Mouse (Mus musculus): ENCODE measurements around the gene Lpin2. TPM values are rescaled to one million over a fixed set of nuclear protein-coding genes. Genes with fewer than 3 reads are reported as not detected.

Gene Lpin2
- polyA plus RNA-seq, 1 experiment from 2014 or later: 15.1 TPM

GRCm38 (mm10) chr17:71193485-71193884 is 11.1 kb downstream of the Lpin2 start:
- Histone ChIP-seq H3K27ac (ENCODE audit: low read length) (no peak overlapping the region), H3K4me2 (ENCODE audit: low read depth, low read length) (no peak overlapping the region), H3K9ac (ENCODE audit: low read length) (no peak overlapping the region), H3K4me3 (ENCODE audit: low read length) (no peak overlapping the region), H3K9me3 (replicated peaks; ENCODE audit: control insufficient read depth, low read length) (no peaks in the 10 kb centered on the region), H3K27me3 (ENCODE audit: control insufficient read depth, insufficient read depth, low read length) (no peaks in the 10 kb centered on the region), H3K36me3 (ENCODE audit: control insufficient read depth, insufficient read depth) (no peaks in the 10 kb centered on the region), H3K4me1 (ENCODE audit: control insufficient read depth, insufficient read depth, low read length) (peaks cover 13% of the 10 kb centered on the region)
- no peak for ATAC-seq (replicated peaks; ENCODE audit: extremely low read depth, insufficient read depth, low FRiP score)
- 82% methylated on average over 1 of the region's 1 CpGs for WGBS

DNA sequence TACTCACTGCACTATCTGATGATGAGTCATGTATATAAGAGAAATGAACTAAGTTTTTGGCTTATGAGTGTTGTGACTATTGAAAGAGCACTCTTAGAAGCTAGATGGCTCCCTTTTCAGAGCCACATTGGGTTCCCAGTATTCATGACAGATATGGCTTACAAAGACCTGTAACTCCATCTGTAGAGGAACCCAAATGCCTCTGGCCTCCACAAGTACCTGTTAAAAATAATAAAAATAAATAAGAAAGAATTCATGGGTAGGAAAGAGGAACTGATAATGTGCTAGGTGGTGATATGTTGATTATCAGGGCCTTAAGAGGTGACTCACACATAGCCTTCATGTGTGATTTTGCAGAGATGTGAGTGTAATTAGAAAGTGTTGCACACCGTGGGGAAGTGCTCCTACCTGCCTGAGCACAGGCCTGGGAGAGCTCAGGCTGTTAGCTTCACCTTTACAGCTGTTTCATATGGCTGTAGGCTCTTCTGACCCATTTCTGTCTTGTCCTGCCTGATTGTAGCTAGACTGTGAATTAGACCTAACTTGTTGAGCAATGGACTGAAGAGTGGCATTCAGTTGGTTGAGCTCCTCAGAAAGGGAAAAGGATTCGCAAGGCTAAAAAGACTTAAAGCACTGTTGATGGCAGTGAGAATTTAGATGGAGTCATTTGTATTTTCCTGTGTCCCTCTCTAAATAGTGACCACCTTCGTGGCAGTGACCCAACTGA is 12.7 kb downstream of the Lpin2 start:
- 58% methylated on average over 3 of the region's 3 CpGs for WGBS
- Histone ChIP-seq H3K4me1 (ENCODE audit: control insufficient read depth, insufficient read depth, low read length) (peaks cover 17% of the 10 kb centered on the region), H3K27ac (ENCODE audit: low read length) (no peak overlapping the region), H3K9ac (ENCODE audit: low read length) (peak overlapping the region; percentile 28; the same call in 1 of the 2 replicates), H3K27me3 (ENCODE audit: control insufficient read depth, insufficient read depth, low read length) (no peaks in the 10 kb centered on the region), H3K9me3 (replicated peaks; ENCODE audit: control insufficient read depth, low read length) (no peaks in the 10 kb centered on the region), H3K4me2 (ENCODE audit: low read depth, low read length) (peak overlapping the region; percentile 62), H3K36me3 (ENCODE audit: control insufficient read depth, insufficient read depth) (no peaks in the 10 kb centered on the region), H3K4me3 (ENCODE audit: low read length) (peak overlapping the region; percentile 37)
- no peak for ATAC-seq (replicated peaks; ENCODE audit: extremely low read depth, insufficient read depth, low FRiP score)

GRCm38 (mm10) chr17:71195633-71196391 is 13.5 kb downstream of the Lpin2 start:
- H3K4me2 ChIP-seq (ENCODE audit: low read depth, low read length): peak overlapping the region; percentile 62
- WGBS: 26% methylated on average over 10 of the region's 10 CpGs
- ATAC-seq (replicated peaks; ENCODE audit: extremely low read depth, insufficient read depth, low FRiP score): peak; percentile 39
- no peak overlapping the region for H3K27ac ChIP-seq (ENCODE audit: low read length)
- H3K36me3 ChIP-seq (ENCODE audit: control insufficient read depth, insufficient read depth): no peaks in the 10 kb centered on the region
- H3K4me1 ChIP-seq (ENCODE audit: control insufficient read depth, insufficient read depth, low read length): peaks cover 17% of the 10 kb centered on the region
- no peaks in the 10 kb centered on the region for H3K27me3 ChIP-seq (ENCODE audit: control insufficient read depth, insufficient read depth, low read length)
- H3K9ac ChIP-seq (ENCODE audit: low read length): peak overlapping the region; percentile 28; the same call in 1 of the 2 replicates
- peak overlapping the region; percentile 37 for H3K4me3 ChIP-seq (ENCODE audit: low read length)
- H3K9me3 ChIP-seq (replicated peaks; ENCODE audit: control insufficient read depth, low read length): no peaks in the 10 kb centered on the region

GRCm38 (mm10) chr17:71196415-71196814 is 14.1 kb downstream of the Lpin2 start:
- Histone ChIP-seq H3K36me3 (ENCODE audit: control insufficient read depth, insufficient read depth) (no peaks in the 10 kb centered on the region), H3K27ac (ENCODE audit: low read length) (no peak overlapping the region), H3K4me3 (ENCODE audit: low read length) (no peak overlapping the region), H3K9ac (ENCODE audit: low read length) (no peak overlapping the region), H3K27me3 (ENCODE audit: control insufficient read depth, insufficient read depth, low read length) (no peaks in the 10 kb centered on the region), H3K4me2 (ENCODE audit: low read depth, low read length) (no peak overlapping the region), H3K4me1 (ENCODE audit: control insufficient read depth, insufficient read depth, low read length) (peaks cover 17% of the 10 kb centered on the region), H3K9me3 (replicated peaks; ENCODE audit: control insufficient read depth, low read length) (no peaks in the 10 kb centered on the region)
- 48% methylated on average over 3 of the region's 3 CpGs for WGBS
- ATAC-seq (replicated peaks; ENCODE audit: extremely low read depth, insufficient read depth, low FRiP score): no peak

- Histone ChIP-seq H3K9me3 (replicated peaks; ENCODE audit: control insufficient read depth, low read length) (no peaks in the 10 kb centered on the region), H3K27me3 (ENCODE audit: control insufficient read depth, insufficient read depth, low read length) (no peaks in the 10 kb centered on the region), H3K27ac (ENCODE audit: low read length) (no peak overlapping the region), H3K4me2 (ENCODE audit: low read depth, low read length) (no peak overlapping the region), H3K4me1 (ENCODE audit: control insufficient read depth, insufficient read depth, low read length) (peaks cover 15% of the 10 kb centered on the region), H3K4me3 (ENCODE audit: low read length) (no peak overlapping the region), H3K36me3 (ENCODE audit: control insufficient read depth, insufficient read depth) (no peaks in the 10 kb centered on the region), H3K9ac (ENCODE audit: low read length) (no peak overlapping the region)
- 68% methylated on average over 3 of the region's 3 CpGs for WGBS
- no peak for ATAC-seq (replicated peaks; ENCODE audit: extremely low read depth, insufficient read depth, low FRiP score)
Measured at GRCm38 (mm10) chr17:71199346-71199745, 17.0 kb downstream of the Lpin2 start.

GRCm38 (mm10) chr17:71202136-71202535 is 19.8 kb downstream of the Lpin2 start:
- no peaks in the 10 kb centered on the region for H3K27me3 ChIP-seq (ENCODE audit: control insufficient read depth, insufficient read depth, low read length)
- no peak overlapping the region for H3K27ac ChIP-seq (ENCODE audit: low read length)
- no peak for ATAC-seq (replicated peaks; ENCODE audit: extremely low read depth, insufficient read depth, low FRiP score)
- H3K36me3 ChIP-seq (ENCODE audit: control insufficient read depth, insufficient read depth): no peaks in the 10 kb centered on the region
- no peak overlapping the region for H3K4me3 ChIP-seq (ENCODE audit: low read length)
- 87% methylated on average over 4 of the region's 4 CpGs for WGBS
- H3K9me3 ChIP-seq (replicated peaks; ENCODE audit: control insufficient read depth, low read length): no peaks in the 10 kb centered on the region
- H3K4me2 ChIP-seq (ENCODE audit: low read depth, low read length): no peak overlapping the region
- no peak overlapping the region for H3K9ac ChIP-seq (ENCODE audit: low read length)
- peaks cover 10% of the 10 kb centered on the region; the same call in 1 of the 2 replicates for H3K4me1 ChIP-seq (ENCODE audit: control insufficient read depth, insufficient read depth, low read length)

GRCm38 (mm10) chr17:71203998-71204808 is 21.8 kb downstream of the Lpin2 start:
- H3K9me3 ChIP-seq (replicated peaks; ENCODE audit: control insufficient read depth, low read length): peaks cover 8% of the 10 kb centered on the region
- no peak for ATAC-seq (replicated peaks; ENCODE audit: extremely low read depth, insufficient read depth, low FRiP score)
- no peak overlapping the region for H3K4me2 ChIP-seq (ENCODE audit: low read depth, low read length)
- H3K27ac ChIP-seq (ENCODE audit: low read length): no peak overlapping the region
- 0 out of 2 replicates have a peak, but pooled peaks cover 6% of the 10 kb centered on the region for H3K4me1 ChIP-seq (ENCODE audit: control insufficient read depth, insufficient read depth, low read length)
- 0 out of 2 replicates have a peak, but pooled peaks cover 3% of the 10 kb centered on the region for H3K36me3 ChIP-seq (ENCODE audit: control insufficient read depth, insufficient read depth)
- H3K27me3 ChIP-seq (ENCODE audit: control insufficient read depth, insufficient read depth, low read length): no peaks in the 10 kb centered on the region
- WGBS: 81% methylated on average over 9 of the region's 9 CpGs
- H3K9ac ChIP-seq (ENCODE audit: low read length): no peak overlapping the region
- H3K4me3 ChIP-seq (ENCODE audit: low read length): no peak overlapping the region

GRCm38 (mm10) chr17:71204809-71205091 is 22.4 kb downstream of the Lpin2 start:
- 0 out of 2 replicates have a peak, but pooled peaks cover 6% of the 10 kb centered on the region for H3K4me1 ChIP-seq (ENCODE audit: control insufficient read depth, insufficient read depth, low read length)
- no peak overlapping the region for H3K4me2 ChIP-seq (ENCODE audit: low read depth, low read length)
- H3K36me3 ChIP-seq (ENCODE audit: control insufficient read depth, insufficient read depth): 0 out of 2 replicates have a peak, but pooled peaks cover 3% of the 10 kb centered on the region
- no peak overlapping the region for H3K9ac ChIP-seq (ENCODE audit: low read length)
- peaks cover 8% of the 10 kb centered on the region for H3K9me3 ChIP-seq (replicated peaks; ENCODE audit: control insufficient read depth, low read length)
- ATAC-seq (replicated peaks; ENCODE audit: extremely low read depth, insufficient read depth, low FRiP score): no peak
- H3K27me3 ChIP-seq (ENCODE audit: control insufficient read depth, insufficient read depth, low read length): no peaks in the 10 kb centered on the region
- 75% methylated on average over 6 of the region's 6 CpGs for WGBS
- no peak overlapping the region for H3K27ac ChIP-seq (ENCODE audit: low read length)
- no peak overlapping the region for H3K4me3 ChIP-seq (ENCODE audit: low read length)

Measured in heart, embryonic 16.5 days (tissue).